Mouse (Mus musculus) left cerebral cortex, adult 9 months (tissue): Measurements from ENCODE around the gene Asb16.
"Not testable (repeated sequence)": the region's sequence is repeated elsewhere in the genome, so short reads cannot be mapped to it uniquely, and the experiment has no call there.

ENCODE experiments used
- DNase-seq, 2 experiments: peaks; one replicate each; pipeline ENCODE4 v3.0.0; 2022; ENCODE audit warnings: low spot score in 2 of 2

Asb16 gene

GRCm38 (mm10) chr11:102241874-102242273, 26.7 kb upstream of the Asb16 start:
- no peak for DNase-seq

DNA sequence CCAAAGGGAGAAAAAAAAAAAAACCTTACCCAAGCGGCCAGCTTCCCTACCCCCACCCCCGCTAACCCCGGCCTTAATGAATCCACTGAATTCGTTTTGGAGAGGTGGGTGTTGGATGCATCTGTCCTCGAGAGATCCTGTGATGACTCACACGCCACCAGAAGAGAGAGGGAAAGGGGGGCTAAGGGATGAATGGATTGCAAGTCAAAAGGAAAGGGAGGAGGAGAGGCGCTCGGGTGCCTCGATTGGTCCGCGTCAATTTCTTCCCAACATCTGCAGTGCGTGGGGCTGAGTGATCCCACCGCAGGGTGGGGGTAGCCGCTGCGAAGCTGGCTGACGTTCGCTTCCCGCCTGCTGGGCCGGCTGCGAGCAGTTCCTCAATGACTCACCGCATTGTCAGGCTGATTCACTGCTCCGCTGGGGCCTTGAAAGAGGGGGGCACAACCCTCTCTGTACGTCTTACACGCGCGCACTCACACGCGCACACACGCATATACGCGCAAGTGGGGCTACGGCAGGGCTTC, 23.6 kb upstream of the Asb16 start:
- peak; percentile 86 to 87 for DNase-seq

- DNase-seq, result no peak
These were observed 22.8 kb upstream of the Asb16 start for GRCm38 (mm10) chr11:102245581-102246272.

GRCm38 (mm10) chr11:102246273-102246635, 22.3 kb upstream of the Asb16 start:
- no peak for DNase-seq

- no peak for DNase-seq
These were observed 21.7 kb upstream of the Asb16 start for GRCm38 (mm10) chr11:102246871-102247270.

- DNase-seq, result peak in 1 of 2 experiments; percentile 95
These were observed 19.8 kb upstream of the Asb16 start, which contains the start of gene BC030867 for GRCm38 (mm10) chr11:102248630-102249230. Gene BC030867 (plus strand): TSS chr11:102248882.

DNA sequence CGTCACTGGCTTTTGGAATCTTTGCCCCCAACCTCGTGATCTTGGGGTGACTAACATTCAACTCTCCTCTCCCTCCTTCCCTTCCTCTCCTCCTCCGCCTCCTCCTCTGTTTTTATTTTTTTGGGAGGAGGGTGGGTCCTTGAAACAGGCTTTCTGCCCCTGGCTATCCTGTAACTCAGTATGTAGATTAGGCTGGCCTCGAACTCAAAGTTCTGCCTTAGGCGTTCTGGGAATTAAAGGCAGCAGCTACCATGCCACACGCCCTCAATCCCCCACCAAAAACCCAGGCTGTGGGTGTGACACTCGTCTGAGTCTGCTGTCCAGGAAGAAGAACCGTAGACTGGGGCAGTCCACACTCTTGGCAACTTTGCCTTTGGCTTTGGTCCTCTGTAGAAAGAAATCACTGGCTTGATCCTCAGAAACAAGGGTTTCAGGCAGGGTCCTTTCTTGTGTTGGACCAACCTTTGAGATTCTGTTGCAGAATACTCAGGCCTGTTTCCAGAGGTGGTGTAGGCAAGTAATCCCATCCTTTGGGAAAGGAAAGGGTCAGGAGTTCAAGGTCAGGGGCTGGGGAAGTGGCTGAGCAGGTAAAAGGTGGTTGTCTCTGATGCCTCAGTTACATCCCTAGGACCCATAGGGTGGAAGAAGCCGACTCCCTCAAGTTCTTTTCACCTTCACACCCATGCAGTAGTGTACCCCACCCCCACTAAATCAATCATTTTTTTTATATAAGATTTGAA, 19.0 kb upstream of the Asb16 start:
- DNase-seq, result no peak

DNA sequence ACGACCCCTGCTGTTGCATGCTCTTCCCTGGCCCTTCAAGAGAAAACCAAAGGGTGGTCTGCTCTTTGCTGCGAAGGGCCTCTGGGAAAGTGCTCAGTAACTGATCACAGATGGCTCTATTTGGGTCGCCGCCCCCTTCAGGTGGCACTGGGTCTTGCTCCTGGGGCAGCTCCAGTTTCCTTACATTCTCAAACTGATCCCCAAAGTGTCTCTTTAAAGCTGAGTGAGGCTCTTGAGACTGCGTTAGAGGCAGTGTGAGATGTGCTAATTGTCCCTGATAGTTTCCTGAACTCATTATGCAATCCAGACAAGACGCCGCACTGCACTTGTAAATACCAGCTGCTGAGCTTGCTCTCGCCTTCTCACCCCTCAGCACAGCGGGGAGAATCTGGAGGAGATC, 11.0 kb upstream of the Asb16 start:
- DNase-seq, result peak in 1 of 2 experiments; percentile 16

GRCm38 (mm10) chr11:102258095-102258494, 10.4 kb upstream of the Asb16 start:
- DNase-seq, result no peak

DNA sequence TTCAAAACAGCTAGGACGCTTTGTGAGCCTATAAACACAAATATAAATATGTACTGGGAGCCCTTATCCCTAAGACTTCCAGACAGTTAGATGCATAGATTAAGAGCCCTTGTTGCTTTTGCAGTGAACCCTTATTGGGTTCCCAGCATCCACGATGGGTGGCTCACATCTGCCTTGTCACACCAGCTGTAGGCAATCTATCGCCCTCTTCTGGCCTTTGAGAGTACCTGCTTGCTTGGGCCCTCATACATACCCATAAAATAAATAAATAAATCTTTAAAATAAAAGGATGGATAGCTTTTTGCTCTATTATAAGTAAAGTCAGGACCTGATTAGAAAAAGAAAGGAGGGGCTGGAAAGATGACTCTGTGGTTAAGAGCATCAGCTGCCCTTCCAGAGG, 10.0 kb upstream of the Asb16 start:
- no peak for DNase-seq

GRCm38 (mm10) chr11:102263211-102263610, 5.3 kb upstream of the Asb16 start:
- DNase-seq, result no peak

DNA sequence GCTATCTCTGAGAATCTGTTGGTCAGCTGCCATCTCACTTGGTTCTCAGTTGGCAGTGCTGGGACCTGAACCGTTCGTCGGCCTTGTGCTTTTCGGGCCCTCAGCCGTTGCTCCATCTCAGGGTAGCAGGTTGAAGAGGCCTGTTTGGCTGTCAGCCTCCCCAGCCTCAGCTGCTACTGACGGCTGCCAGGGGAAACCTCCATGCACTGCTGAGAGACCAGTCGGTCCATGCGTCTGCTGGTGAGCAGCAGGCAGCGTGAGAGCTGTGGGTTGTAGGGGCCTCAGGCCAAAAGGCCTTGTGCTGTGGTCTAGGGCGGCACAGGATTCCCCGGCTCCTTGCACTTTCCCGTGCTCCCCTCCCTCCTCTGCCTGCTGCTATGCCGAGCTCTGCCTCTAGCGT, 2.7 kb upstream of the Asb16 start:
- no peak for DNase-seq

- DNase-seq, result no peak
These were observed 1.8 kb upstream of the Asb16 start for GRCm38 (mm10) chr11:102266631-102267355.

GRCm38 (mm10) chr11:102267480-102267879, 1.1 kb upstream of the Asb16 start:
- peak in 1 of 2 experiments; percentile 74 for DNase-seq

DNA sequence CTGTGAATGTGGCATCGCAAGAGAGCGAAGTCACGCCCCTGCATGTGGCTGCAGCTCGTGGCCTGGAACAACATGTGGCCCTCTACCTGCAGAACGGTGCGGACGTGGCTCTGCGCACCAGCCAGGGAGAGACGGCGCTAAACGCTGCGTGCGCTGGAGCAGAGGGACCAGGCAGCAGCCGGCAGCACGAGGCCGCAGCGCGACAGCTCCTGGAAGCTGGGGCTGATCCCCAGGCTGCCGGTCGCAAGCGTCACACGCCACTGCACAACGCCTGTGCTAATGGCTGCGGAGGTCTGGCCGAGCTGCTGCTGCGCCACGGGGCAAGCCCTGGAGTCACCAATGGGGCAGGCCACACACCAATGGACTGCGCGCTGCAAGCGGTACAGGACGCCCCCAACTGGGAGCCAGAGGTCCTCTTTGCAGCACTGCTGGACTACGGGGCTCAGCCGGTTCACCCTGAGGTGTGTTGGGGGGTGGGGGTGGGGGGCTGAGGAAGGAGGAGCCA, 7.9 kb downstream of the Asb16 start:
- no peak for DNase-seq

GRCm38 (mm10) chr11:102277754-102278153, 9.2 kb downstream of the Asb16 start:
- DNase-seq, result no peak

- no peak for DNase-seq
These were observed 11.1 kb downstream of the Asb16 start for GRCm38 (mm10) chr11:102279595-102279994.

GRCm38 (mm10) chr11:102280267-102280666, 11.7 kb downstream of the Asb16 start:
- DNase-seq, result not testable (repeated sequence)

- no peak for DNase-seq
These were observed 15.4 kb downstream of the Asb16 start for GRCm38 (mm10) chr11:102283922-102284321.

DNA sequence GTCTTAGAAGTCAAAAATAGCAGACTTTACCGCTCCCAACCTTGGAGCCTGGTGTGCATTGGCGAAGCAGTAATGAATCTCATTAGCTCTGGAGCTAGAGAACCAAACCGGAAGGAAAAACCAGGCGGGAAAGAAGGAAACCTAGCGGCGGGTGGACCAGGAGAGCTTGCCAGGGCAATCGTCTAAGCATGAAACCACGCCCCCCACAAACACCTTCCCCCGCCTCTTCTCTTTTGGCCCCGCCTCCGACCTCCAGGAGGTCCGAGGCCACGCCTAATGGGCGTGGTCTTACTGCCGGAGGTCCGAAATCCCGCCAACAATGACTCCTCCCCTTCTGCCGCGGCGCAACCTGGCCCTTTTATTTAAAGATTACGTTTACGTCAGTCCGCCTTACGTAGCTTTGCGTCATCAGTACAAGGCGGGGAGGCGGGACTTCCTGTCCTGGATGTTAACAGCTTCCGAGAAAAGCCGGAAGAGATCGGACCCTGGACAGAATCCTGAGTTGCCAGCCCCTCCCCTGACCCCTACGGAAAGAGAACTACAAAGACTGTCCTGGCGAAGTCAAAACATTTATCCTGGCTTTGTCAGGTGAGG, 16.1 kb downstream of the Asb16 start, which contains the start of gene Tmub2:
Gene Tmub2 (plus strand): TSS at position 431 of the 594 bp plus-strand sequence.
- peak; percentile 95 to 98 for DNase-seq
